Mouse (Mus musculus) lung, embryonic 14.5 days (tissue): Measurements from ENCODE around the gene Tmem178. TPM values are rescaled to one million over a fixed set of nuclear protein-coding genes. Genes with fewer than 3 reads are reported as not detected.
"Not testable (repeated sequence)": the region's sequence is repeated elsewhere in the genome, so short reads cannot be mapped to it uniquely, and the experiment has no call there.

ENCODE experiments used
- ATAC-seq: fragments of 200-750 bp; cut with Nextera tagmentation; 2 replicates; pipeline ENCODE4 v1.8.0; 2017; ENCODE audit warnings: mild to moderate bottlenecking, moderate TSS enrichment, moderate library complexity; ENCODE audit not compliant: insufficient read depth
- DNase-seq: peaks from one replicate; pipeline ENCODE4 v3.0.0-alpha.2; 2015
- H3K27ac ChIP-seq: fragments of 300-500 bp; sonication (generic); 2 replicates; pipeline ENCODE4 v1.5.1; 2014; ENCODE audit warnings: low read depth, mild to moderate bottlenecking, moderate library complexity
- H3K27me3 ChIP-seq: fragments of 300-500 bp; sonication (generic); 2 replicates; pipeline ENCODE4 v1.6.1; 2014; ENCODE audit warnings: low read length, control low read depth; ENCODE audit not compliant: insufficient read depth
- H3K36me3 ChIP-seq: fragments of 300-500 bp; sonication (generic); 2 replicates; pipeline ENCODE4 v1.6.1; 2014; ENCODE audit warnings: control low read depth; ENCODE audit not compliant: insufficient read depth
- H3K4me1 ChIP-seq: fragments of 300-500 bp; sonication (generic); 2 replicates; pipeline ENCODE4 v1.6.1; 2014; ENCODE audit warnings: antibody characterized with exemption, control low read depth; ENCODE audit not compliant: insufficient read depth
- H3K4me2 ChIP-seq: fragments of 300-500 bp; sonication (generic); 2 replicates; pipeline ENCODE4 v1.6.1; 2014; ENCODE audit warnings: mild to moderate bottlenecking
- H3K4me3 ChIP-seq: fragments of 300-500 bp; sonication (generic); 2 replicates; pipeline ENCODE4 v1.5.1; 2014; ENCODE audit warnings: low read depth, low read length
- H3K9ac ChIP-seq: fragments of 300-500 bp; sonication (generic); 2 replicates; pipeline ENCODE4 v1.6.1; 2014
- H3K9me3 ChIP-seq: fragments of 300-500 bp; sonication (generic); 2 replicates; pipeline ENCODE4 v1.6.1; 2016; ENCODE audit warnings: low read depth, low read length, control low read depth
- CTCF ChIP-seq: IDR thresholded peaks from 2 replicates; pipeline ENCODE4 v1.5.1; 2016; ENCODE audit warnings: antibody characterized with exemption, low read depth
- WGBS: fragments of 180-500 bp; shearing (Covaris S2); extraction: QIAGEN DNeasy Blood & Tissue Kit; methylation state at CpG from one replicate; pipeline ENCODE4 v1.1.7; 2014; 5-methylcytosine and 5-hydroxymethylcytosine counted together
- polyA plus RNA-seq: library from polyadenylated mRNA; unstranded; fragments of >200 nt; fragmentation: Nextera tagmentation; extraction: Ambion mirVana; gene quantifications from 2 replicates; pipeline ENCODE4 v1.2.1, GENCODE M21; 2014

Tmem178 gene
- polyA plus RNA-seq, 1 experiment from 2014 or later = 13.6 TPM

- no peak for TF ChIP-seq CTCF
- H3K9me3 ChIP-seq = no peaks in the 10 kb centered on the region
- DNase-seq (no peak), ATAC-seq (no peak)
- no peaks in the 10 kb centered on the region for H3K27me3 ChIP-seq
- H3K4me1 ChIP-seq = no peaks in the 10 kb centered on the region
- no peak overlapping the region for H3K9ac ChIP-seq
- no peak overlapping the region for H3K27ac ChIP-seq
- no peaks in the 10 kb centered on the region for H3K36me3 ChIP-seq
- no peak overlapping the region for H3K4me2 ChIP-seq
- H3K4me3 ChIP-seq = no peak overlapping the region
- WGBS = 90% methylated on average over 3 of the region's 3 CpGs
Measured at GRCm38 (mm10) chr17:80932716-80933115, 11.7 kb upstream of the Tmem178 start.

GRCm38 (mm10) chr17:80933401-80934029 is 10.9 kb upstream of the Tmem178 start:
- Histone ChIP-seq H3K36me3 (no peaks in the 10 kb centered on the region), H3K27me3 (no peaks in the 10 kb centered on the region), H3K4me2 (no peak overlapping the region), H3K4me3 (no peak overlapping the region), H3K9ac (no peak overlapping the region), H3K9me3 (no peaks in the 10 kb centered on the region), H3K4me1 (no peaks in the 10 kb centered on the region), H3K27ac (no peak overlapping the region)
- 76% methylated on average over 11 of the region's 11 CpGs for WGBS
- no peak for ATAC-seq
- DNase-seq = no peak
- no peak for TF ChIP-seq CTCF

- WGBS = 41% methylated on average over 10 of the region's 10 CpGs
- Histone ChIP-seq H3K4me3 (no peak overlapping the region), H3K9me3 (no peaks in the 10 kb centered on the region), H3K4me1 (no peaks in the 10 kb centered on the region), H3K36me3 (no peaks in the 10 kb centered on the region), H3K27me3 (no peaks in the 10 kb centered on the region), H3K4me2 (no peak overlapping the region), H3K9ac (no peak overlapping the region), H3K27ac (no peak overlapping the region)
- ATAC-seq (no peak), DNase-seq (no peak)
- TF ChIP-seq CTCF = no peak
Measured at GRCm38 (mm10) chr17:80935807-80936519, 8.5 kb upstream of the Tmem178 start.

GRCm38 (mm10) chr17:80936521-80936920 is 7.9 kb upstream of the Tmem178 start:
- no peaks in the 10 kb centered on the region for H3K4me1 ChIP-seq
- H3K4me3 ChIP-seq = no peak overlapping the region
- no peak overlapping the region for H3K27ac ChIP-seq
- TF ChIP-seq CTCF = no peak
- 24% methylated on average over 5 of the region's 5 CpGs for WGBS
- no peak overlapping the region for H3K9ac ChIP-seq
- DNase-seq = no peak
- no peaks in the 10 kb centered on the region for H3K27me3 ChIP-seq
- no peaks in the 10 kb centered on the region for H3K36me3 ChIP-seq
- 0 out of 2 replicates have a peak, but pooled peaks have one; percentile 43 for ATAC-seq
- H3K9me3 ChIP-seq = no peaks in the 10 kb centered on the region
- no peak overlapping the region for H3K4me2 ChIP-seq

- Histone ChIP-seq H3K4me2 (no peak overlapping the region), H3K36me3 (no peaks in the 10 kb centered on the region), H3K9me3 (no peaks in the 10 kb centered on the region), H3K27ac (no peak overlapping the region), H3K9ac (no peak overlapping the region), H3K27me3 (peaks cover 18% of the 10 kb centered on the region), H3K4me3 (no peak overlapping the region), H3K4me1 (no peaks in the 10 kb centered on the region; the same call in 1 of the 2 replicates)
- ATAC-seq (no peak), DNase-seq (no peak)
- TF ChIP-seq CTCF = no peak
- 73% methylated on average over 7 of the region's 7 CpGs for WGBS
Measured at GRCm38 (mm10) chr17:80939833-80940232, 4.6 kb upstream of the Tmem178 start.

- 28% methylated on average over 11 of the region's 11 CpGs for WGBS
- peak; percentile 50 for DNase-seq
- Histone ChIP-seq H3K36me3 (no peaks in the 10 kb centered on the region), H3K27me3 (peaks cover 23% of the 10 kb centered on the region), H3K9me3 (no peaks in the 10 kb centered on the region), H3K4me2 (no peak overlapping the region), H3K4me3 (no peak overlapping the region), H3K27ac (no peak overlapping the region), H3K9ac (no peak overlapping the region), H3K4me1 (no peaks in the 10 kb centered on the region; the same call in 1 of the 2 replicates)
- no peak for TF ChIP-seq CTCF
- ATAC-seq = no peak
Measured at GRCm38 (mm10) chr17:80941857-80942256, 2.6 kb upstream of the Tmem178 start.

- peaks cover 23% of the 10 kb centered on the region for H3K27me3 ChIP-seq
- H3K4me1 ChIP-seq = no peaks in the 10 kb centered on the region; the same call in 1 of the 2 replicates
- H3K36me3 ChIP-seq = no peaks in the 10 kb centered on the region
- peak overlapping the region; percentile 66 for H3K9ac ChIP-seq
- no peak for TF ChIP-seq CTCF
- ATAC-seq (peak; percentile 49), DNase-seq (no peak)
- peak overlapping the region; percentile 57 for H3K4me3 ChIP-seq
- no peak overlapping the region for H3K27ac ChIP-seq
- peak overlapping the region; percentile 96 for H3K4me2 ChIP-seq
- no peaks in the 10 kb centered on the region for H3K9me3 ChIP-seq
- WGBS = 11% methylated on average over 19 of the region's 26 CpGs
Measured at GRCm38 (mm10) chr17:80943835-80944529, 450 bp upstream of the Tmem178 start.

- 42% methylated on average over 8 of the region's 8 CpGs for WGBS
- Histone ChIP-seq H3K27me3 (peaks cover 23% of the 10 kb centered on the region), H3K4me2 (peak overlapping the region; percentile 37), H3K4me3 (peak overlapping the region; percentile 5; the same call in 1 of the 2 replicates)
- H3K36me3 ChIP-seq, H3K27ac ChIP-seq, H3K9ac ChIP-seq, ATAC-seq, DNase-seq, H3K9me3 ChIP-seq, H3K4me1 ChIP-seq: not testable (repeated sequence)
Measured at GRCm38 (mm10) chr17:80945510-80945909, 1.1 kb downstream of the Tmem178 start.
